Mouse (Mus musculus) ES-E14 (cell line): ENCODE measurements around the gene Ceacam15. TPM values are rescaled to one million over a fixed set of nuclear protein-coding genes. Genes with fewer than 3 reads are reported as not detected.
A peak's percentile ranks its signal among the peaks of the same experiment; 100 is the strongest.

Experiments used
- DNase-seq: peaks from one replicate; pipeline ENCODE4 v3.0.0-alpha.2; 2013; ENCODE audit warnings: low read depth, low spot score
- H3K27ac ChIP-seq: 2 replicates; pipeline ENCODE4 v1.5.1; 2012; ENCODE audit warnings: low read depth, mild to moderate bottlenecking, low read length, moderate library complexity, mixed read lengths; ENCODE audit not compliant: poor library complexity, insufficient read depth, severe bottlenecking
- H3K36me3 ChIP-seq: 2 replicates; pipeline ENCODE4 v1.6.1; 2012; ENCODE audit warnings: mild to moderate bottlenecking, low read length, moderate library complexity, mixed read lengths; ENCODE audit not compliant: control insufficient read depth, poor library complexity, insufficient read depth, severe bottlenecking
- H3K4me1 ChIP-seq, 2 experiments: fragments of 150-350 bp in 1 of 2; sonication (generic) in 1 of 2; 2 replicates each; pipeline ENCODE4 v1.6.1; 2012; ENCODE audit warnings: low read length in 2 of 2, mild to moderate bottlenecking in 1 of 2, mixed read lengths in 1 of 2; ENCODE audit not compliant: control insufficient read depth in 2 of 2, insufficient read depth in 2 of 2, poor library complexity in 1 of 2
- H3K4me3 ChIP-seq, 2 experiments: fragments of 150-350 bp in 1 of 2; sonication (generic) in 1 of 2; 2 replicates each; pipeline ENCODE4 v1.5.1; 2012; ENCODE audit warnings: low read length in 2 of 2, low read depth in 1 of 2, mild to moderate bottlenecking in 1 of 2, mixed read lengths in 1 of 2; ENCODE audit not compliant: insufficient read depth in 1 of 2, poor library complexity in 1 of 2, severe bottlenecking in 1 of 2
- H3K9ac ChIP-seq: 2 replicates; pipeline ENCODE4 v1.6.1; 2012; ENCODE audit warnings: low read depth, mild to moderate bottlenecking, low read length, mixed read lengths; ENCODE audit not compliant: poor library complexity, insufficient read depth, severe bottlenecking
- H3K9me3 ChIP-seq: fragments of 150-350 bp; sonication (generic); 2 replicates; pipeline ENCODE4 v1.6.1; 2012; ENCODE audit warnings: low read depth, mild to moderate bottlenecking, low read length; ENCODE audit not compliant: control insufficient read depth, insufficient read depth
- CHD2 ChIP-seq: IDR thresholded peaks from 2 replicates; pipeline ENCODE4 v1.6.1; 2014; ENCODE audit warnings: mild to moderate bottlenecking, low read depth, low read length, inconsistent platforms
- HCFC1 ChIP-seq: IDR thresholded peaks from 2 replicates; pipeline ENCODE4 v1.6.1; 2012; ENCODE audit warnings: low read length, inconsistent platforms, borderline replicate concordance; ENCODE audit not compliant: insufficient read depth
- MAFK ChIP-seq: IDR thresholded peaks from 2 replicates; pipeline ENCODE4 v1.6.1; 2014; ENCODE audit warnings: mild to moderate bottlenecking, low read depth, low read length, inconsistent platforms; ENCODE audit not compliant: insufficient read depth
- ZC3H11A ChIP-seq: IDR thresholded peaks from 2 replicates; pipeline ENCODE4 v1.6.1; 2012; ENCODE audit warnings: low read depth, mild to moderate bottlenecking, inconsistent platforms, low read length, borderline replicate concordance
- ZNF384 ChIP-seq: IDR thresholded peaks from 2 replicates; pipeline ENCODE4 v1.6.1; 2012; ENCODE audit warnings: low read depth, low read length, inconsistent platforms
- in situ Hi-C, 2 experiments: fragments of 600-800 bp; cut with MboI; formaldehyde crosslinking; loops; one replicate each; pipeline ENCODE4 v1.15.1; 2025; ENCODE audit warnings: low sequenced_read_pairs in 2 of 2, inconsistent platforms in 1 of 2; ENCODE audit not compliant: unreplicated experiment in 2 of 2
- total RNA-seq: library from RNA; depleted of rRNA; stranded (reverse); fragments of 300-350 nt; gene quantifications from 2 replicates; pipeline ENCODE4 v1.2.3, GENCODE M21; 2012

Gene Ceacam15
- total RNA-seq, 1 experiment: not detected

- Histone ChIP-seq H3K4me1 (peaks cover 0 to 12% of the 10 kb centered on the region in 2 experiments; a peak in 1 of 4 replicates), H3K36me3 (no peaks in the 10 kb centered on the region)
- in situ Hi-C loops: no loop called here
Observed at GRCm38 (mm10) chr7:16710604-16711003, 35.1 kb upstream of the Ceacam15 start.

GRCm38 (mm10) chr7:16708244-16708643 is 32.7 kb upstream of the Ceacam15 start:
- DNase-seq: no peak
- no peak overlapping the region for H3K27ac ChIP-seq
- H3K4me3 ChIP-seq: no peak overlapping the region
- no peak for TF ChIP-seq CHD2
- no peak for TF ChIP-seq ZNF384
- TF ChIP-seq MAFK: no peak
- no peaks in the 10 kb centered on the region for H3K9me3 ChIP-seq
- no peaks in the 10 kb centered on the region for H3K36me3 ChIP-seq
- H3K9ac ChIP-seq: no peak overlapping the region
- in situ Hi-C loops: no loop called here
- H3K4me1 ChIP-seq: peaks cover 0 to 8% of the 10 kb centered on the region in 2 experiments; a peak in 1 of 4 replicates

More at GRCm38 (mm10) chr7:16710604-16711003, 35.1 kb upstream of the Ceacam15 start:
- Histone ChIP-seq H3K27ac (no peak overlapping the region), H3K4me3 (no peak overlapping the region), H3K9me3 (no peaks in the 10 kb centered on the region), H3K9ac (no peak overlapping the region)
- no peak for DNase-seq
- TF ChIP-seq HCFC1: no peak
- no peak for TF ChIP-seq ZNF384
- no peak for TF ChIP-seq MAFK
- TF ChIP-seq ZC3H11A: no peak

GRCm38 (mm10) chr7:16706385-16706784 is 30.9 kb upstream of the Ceacam15 start:
- H3K27ac ChIP-seq: no peak overlapping the region
- no peak for TF ChIP-seq CHD2
- no peak for TF ChIP-seq ZC3H11A
- no peak for TF ChIP-seq HCFC1
- TF ChIP-seq MAFK: no peak
- TF ChIP-seq ZNF384: no peak
- in situ Hi-C loops: no loop called here
- no peak overlapping the region for H3K9ac ChIP-seq
- no peaks in the 10 kb centered on the region for H3K9me3 ChIP-seq
- DNase-seq: no peak
- H3K4me3 ChIP-seq: no peak overlapping the region
- H3K4me1 ChIP-seq: peaks cover 0 to 7% of the 10 kb centered on the region in 2 experiments; a peak in 1 of 4 replicates
- H3K36me3 ChIP-seq: no peaks in the 10 kb centered on the region

GRCm38 (mm10) chr7:16700583-16700982 is 25.1 kb upstream of the Ceacam15 start:
- Histone ChIP-seq H3K4me1 (no peaks in the 10 kb centered on the region), H3K9ac (no peak overlapping the region), H3K36me3 (no peaks in the 10 kb centered on the region), H3K4me3 (no peak overlapping the region), H3K27ac (no peak overlapping the region), H3K9me3 (no peaks in the 10 kb centered on the region)
- in situ Hi-C loops: no loop called here
- TF ChIP-seq HCFC1 (no peak), ZNF384 (no peak), ZC3H11A (no peak), CHD2 (no peak), MAFK (no peak)
- DNase-seq: no peak

- DNase-seq: peak; percentile 54
- H3K9ac ChIP-seq: no peak overlapping the region
- no peak overlapping the region for H3K4me3 ChIP-seq
- no peaks in the 10 kb centered on the region for H3K4me1 ChIP-seq
- TF ChIP-seq CHD2 (no peak), HCFC1 (no peak), ZC3H11A (no peak), MAFK (no peak), ZNF384 (no peak)
- in situ Hi-C loops: no loop called here
- no peaks in the 10 kb centered on the region for H3K9me3 ChIP-seq
- H3K27ac ChIP-seq: no peak overlapping the region
- H3K36me3 ChIP-seq: no peaks in the 10 kb centered on the region
Observed at GRCm38 (mm10) chr7:16699042-16699441, 23.5 kb upstream of the Ceacam15 start.
